Mouse (Mus musculus): Measurements from ENCODE around the gene Akt1s1. TPM values are rescaled to one million over a fixed set of nuclear protein-coding genes. Genes with fewer than 3 reads are reported as not detected.

Akt1s1 gene
- total and polyA plus RNA-seq, 2 experiments from 2014 or later = 81.8 to 91.8 TPM

GRCm38 (mm10) chr7:44850146-44850545, 1.4 kb downstream of the Akt1s1 start:
- H3K4me2 ChIP-seq (ENCODE audit: low read depth, low read length) = peak overlapping the region; percentile 82
- 0% methylated on average over 32 of the region's 33 CpGs for WGBS
- H3K36me3 ChIP-seq (replicated peaks; ENCODE audit: control insufficient read depth, insufficient read depth, low read length) = peaks cover 23% of the 10 kb centered on the region
- H3K4me3 ChIP-seq (ENCODE audit: low read depth, low read length) = peak overlapping the region; percentile 81
- DNase-seq (ENCODE audit: low spot score) (peak; percentile 63), ATAC-seq (ENCODE audit: insufficient read depth, low read depth) (peak; percentile 15)
- peaks cover 25% of the 10 kb centered on the region for H3K4me1 ChIP-seq (ENCODE audit: control insufficient read depth, insufficient read depth)
- TF ChIP-seq CTCF (IDR thresholded peaks at IDR 0.05; ENCODE audit: low read depth) = no peak
- no peak; the same call in 1 of the 2 replicates for TF ChIP-seq EP300 (IDR thresholded peaks at IDR 0.05; ENCODE audit: low read depth)
- peak overlapping the region; percentile 98 for H3K27ac ChIP-seq (ENCODE audit: low read depth)
- H3K9ac ChIP-seq (replicated peaks; ENCODE audit: low read depth, low read length) = peak overlapping the region; percentile 83
- no peaks in the 10 kb centered on the region for H3K27me3 ChIP-seq (ENCODE audit: control insufficient read depth, insufficient read depth, low read length)
- H3K9me3 ChIP-seq (replicated peaks; ENCODE audit: control insufficient read depth, low read length) = no peaks in the 10 kb centered on the region

GRCm38 (mm10) chr7:44850789-44851624, 2.2 kb downstream of the Akt1s1 start:
- WGBS = 56% methylated on average over 8 of the region's 8 CpGs
- peaks cover 14% of the 10 kb centered on the region for H3K36me3 ChIP-seq (replicated peaks; ENCODE audit: control insufficient read depth, insufficient read depth, low read length)
- peak overlapping the region; percentile 98 for H3K27ac ChIP-seq (ENCODE audit: low read depth)
- H3K9ac ChIP-seq (replicated peaks; ENCODE audit: low read depth, low read length) = peak overlapping the region; percentile 83
- H3K9me3 ChIP-seq (replicated peaks; ENCODE audit: control insufficient read depth, low read length) = no peaks in the 10 kb centered on the region
- no peak for TF ChIP-seq EP300 (IDR thresholded peaks at IDR 0.05; ENCODE audit: low read depth)
- no peak for TF ChIP-seq CTCF (IDR thresholded peaks at IDR 0.05; ENCODE audit: low read depth)
- ATAC-seq (ENCODE audit: insufficient read depth, low read depth) (no peak), DNase-seq (ENCODE audit: low spot score) (no peak)
- H3K4me3 ChIP-seq (ENCODE audit: low read depth, low read length) = peak overlapping the region; percentile 81
- peaks cover 28% of the 10 kb centered on the region for H3K4me1 ChIP-seq (ENCODE audit: control insufficient read depth, insufficient read depth)
- H3K27me3 ChIP-seq (ENCODE audit: control insufficient read depth, insufficient read depth, low read length) = no peaks in the 10 kb centered on the region
- peak overlapping the region; percentile 82 for H3K4me2 ChIP-seq (ENCODE audit: low read depth, low read length)

- no peak for ATAC-seq (ENCODE audit: insufficient read depth, low read depth)
- peaks cover 34% of the 10 kb centered on the region for H3K4me1 ChIP-seq (ENCODE audit: control insufficient read depth, insufficient read depth)
- no peaks in the 10 kb centered on the region for H3K9me3 ChIP-seq (replicated peaks; ENCODE audit: control insufficient read depth, low read length)
- no peak for DNase-seq (ENCODE audit: low spot score)
- H3K36me3 ChIP-seq (replicated peaks; ENCODE audit: control insufficient read depth, insufficient read depth, low read length) = peaks cover 7% of the 10 kb centered on the region
- no peak overlapping the region for H3K4me3 ChIP-seq (ENCODE audit: low read depth, low read length)
- H3K27ac ChIP-seq (ENCODE audit: low read depth) = no peak overlapping the region
- H3K9ac ChIP-seq (replicated peaks; ENCODE audit: low read depth, low read length) = no peak overlapping the region
- H3K27me3 ChIP-seq (ENCODE audit: control insufficient read depth, insufficient read depth, low read length) = no peaks in the 10 kb centered on the region
- WGBS = 88% methylated on average over 12 of the region's 12 CpGs
- TF ChIP-seq CTCF (IDR thresholded peaks at IDR 0.05; ENCODE audit: low read depth) = no peak
- no peak for TF ChIP-seq EP300 (IDR thresholded peaks at IDR 0.05; ENCODE audit: low read depth)
- no peak overlapping the region for H3K4me2 ChIP-seq (ENCODE audit: low read depth, low read length)
These were observed 2.9 kb downstream of the Akt1s1 start for GRCm38 (mm10) chr7:44851625-44852234.

DNA sequence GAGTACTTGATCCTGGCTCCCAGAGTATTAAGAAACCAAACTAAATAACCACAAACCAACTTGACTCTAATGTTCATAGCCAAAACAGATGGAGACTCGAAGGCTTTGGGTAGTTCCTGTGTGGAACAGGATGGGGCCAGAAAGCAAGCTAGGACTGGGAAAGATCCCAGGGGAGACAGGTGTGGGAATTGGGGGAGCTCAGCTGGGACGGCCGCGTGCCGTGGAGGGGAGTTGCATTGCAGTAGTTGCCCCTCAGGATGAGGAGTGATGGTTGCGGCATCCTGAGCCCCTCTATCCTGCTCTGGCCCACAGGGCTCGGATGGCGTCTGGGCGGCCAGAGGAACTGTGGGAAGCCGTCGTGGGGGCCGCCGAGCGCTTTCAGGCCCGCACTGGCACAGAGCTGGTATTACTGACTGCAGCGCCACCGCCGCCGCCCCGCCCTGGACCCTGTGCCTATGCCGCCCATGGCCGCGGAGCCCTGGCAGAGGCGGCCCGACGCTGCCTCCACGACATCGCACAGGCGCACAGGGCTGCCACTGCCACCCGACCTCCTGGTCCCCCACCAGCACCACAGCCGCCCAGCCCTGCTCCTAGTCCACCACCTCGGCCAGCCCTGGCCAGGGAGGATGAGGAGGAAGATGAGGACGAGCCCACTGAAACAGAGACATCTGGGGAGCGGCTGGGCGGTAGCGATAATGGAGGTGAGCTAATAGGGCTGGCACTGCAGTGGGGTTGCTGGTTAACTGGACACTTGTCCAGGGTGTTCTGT, 3.7 kb downstream of the Akt1s1 start:
- no peak for TF ChIP-seq CTCF (IDR thresholded peaks at IDR 0.05; ENCODE audit: low read depth)
- TF ChIP-seq EP300 (IDR thresholded peaks at IDR 0.05; ENCODE audit: low read depth) = no peak
- Histone ChIP-seq H3K27ac (ENCODE audit: low read depth) (no peak overlapping the region), H3K4me2 (ENCODE audit: low read depth, low read length) (no peak overlapping the region), H3K4me3 (ENCODE audit: low read depth, low read length) (no peak overlapping the region), H3K27me3 (ENCODE audit: control insufficient read depth, insufficient read depth, low read length) (no peaks in the 10 kb centered on the region), H3K36me3 (replicated peaks; ENCODE audit: control insufficient read depth, insufficient read depth, low read length) (0 out of 2 replicates have a peak, but pooled peaks cover 4% of the 10 kb centered on the region), H3K9ac (replicated peaks; ENCODE audit: low read depth, low read length) (no peak overlapping the region), H3K4me1 (ENCODE audit: control insufficient read depth, insufficient read depth) (peaks cover 33% of the 10 kb centered on the region), H3K9me3 (replicated peaks; ENCODE audit: control insufficient read depth, low read length) (no peaks in the 10 kb centered on the region)
- ATAC-seq (ENCODE audit: insufficient read depth, low read depth) (no peak), DNase-seq (ENCODE audit: low spot score) (no peak)
- 85% methylated on average over 36 of the region's 36 CpGs for WGBS

DNA sequence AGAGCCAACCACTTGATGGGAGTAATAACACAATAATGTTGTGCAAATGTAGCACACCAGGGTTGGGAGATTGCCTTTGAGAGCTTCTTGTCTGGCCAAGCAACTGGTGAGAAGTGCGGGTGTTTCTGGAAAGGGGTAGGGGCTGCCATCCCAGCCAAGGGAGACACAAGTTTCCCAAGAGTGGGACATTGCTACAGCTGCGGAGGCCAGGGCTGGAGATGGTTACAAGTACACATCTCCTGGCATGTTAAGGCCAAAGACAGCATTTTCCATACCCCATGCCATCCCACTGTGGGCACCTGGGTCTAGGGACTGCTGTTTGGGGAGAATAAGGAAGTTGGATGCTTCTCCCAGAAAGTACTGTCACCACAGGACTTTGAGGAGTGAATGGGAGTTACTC, 4.3 kb downstream of the Akt1s1 start:
- 84% methylated on average over 2 of the region's 2 CpGs for WGBS
- no peak overlapping the region for H3K27ac ChIP-seq (ENCODE audit: low read depth)
- H3K4me3 ChIP-seq (ENCODE audit: low read depth, low read length) = 0 out of 2 replicates have a peak overlapping the region, but pooled peaks have one; percentile 63
- TF ChIP-seq EP300 (IDR thresholded peaks at IDR 0.05; ENCODE audit: low read depth) (no peak), CTCF (IDR thresholded peaks at IDR 0.05; ENCODE audit: low read depth) (no peak)
- H3K9me3 ChIP-seq (replicated peaks; ENCODE audit: control insufficient read depth, low read length) = no peaks in the 10 kb centered on the region
- H3K27me3 ChIP-seq (ENCODE audit: control insufficient read depth, insufficient read depth, low read length) = no peaks in the 10 kb centered on the region
- H3K36me3 ChIP-seq (replicated peaks; ENCODE audit: control insufficient read depth, insufficient read depth, low read length) = 0 out of 2 replicates have a peak, but pooled peaks cover 4% of the 10 kb centered on the region
- ATAC-seq (ENCODE audit: insufficient read depth, low read depth) (no peak), DNase-seq (ENCODE audit: low spot score) (no peak)
- no peak overlapping the region for H3K4me2 ChIP-seq (ENCODE audit: low read depth, low read length)
- H3K4me1 ChIP-seq (ENCODE audit: control insufficient read depth, insufficient read depth) = peaks cover 29% of the 10 kb centered on the region
- H3K9ac ChIP-seq (replicated peaks; ENCODE audit: low read depth, low read length) = no peak overlapping the region

Data from heart, postnatal 0 days (tissue).